Mouse (Mus musculus) stomach, embryonic 14.5 days (tissue): ENCODE results near the gene Banp. TPM values are rescaled to one million over a fixed set of nuclear protein-coding genes. Genes with fewer than 3 reads are reported as not detected.

Experiments
- ATAC-seq: fragments of 200-750 bp; cut with Nextera tagmentation; 2 replicates; pipeline ENCODE4 v1.8.0; 2017; ENCODE audit warnings: low read depth, moderate TSS enrichment; ENCODE audit not compliant: insufficient number of reproducible peaks, insufficient read depth, low FRiP score
- H3K27ac ChIP-seq: fragments of 300-500 bp; sonication (generic); 2 replicates; pipeline ENCODE4 v1.5.1; 2014; ENCODE audit warnings: mild to moderate bottlenecking, low read length, moderate library complexity, mixed read lengths
- H3K27me3 ChIP-seq: fragments of 300-500 bp; sonication (generic); 2 replicates; pipeline ENCODE4 v1.6.1; 2014; ENCODE audit warnings: low read length, control low read depth, mixed read lengths; ENCODE audit not compliant: control insufficient read depth, insufficient read depth
- H3K36me3 ChIP-seq: fragments of 300-500 bp; sonication (generic); 2 replicates; pipeline ENCODE4 v1.6.1; 2014; ENCODE audit warnings: mild to moderate bottlenecking, control low read depth, low read length, moderate library complexity, mixed read lengths; ENCODE audit not compliant: control insufficient read depth, insufficient read depth
- H3K4me1 ChIP-seq: fragments of 300-500 bp; sonication (generic); 2 replicates; pipeline ENCODE4 v1.6.1; 2014; ENCODE audit warnings: low read length, control low read depth, mixed read lengths; ENCODE audit not compliant: control insufficient read depth, insufficient read depth
- H3K4me2 ChIP-seq: fragments of 300-500 bp; sonication (generic); replicated peaks from 2 replicates; pipeline ENCODE4 v1.6.1; 2014; ENCODE audit warnings: low read depth, low read length, control low read depth
- H3K4me3 ChIP-seq: fragments of 300-500 bp; sonication (generic); 2 replicates; pipeline ENCODE4 v1.5.1; 2014; ENCODE audit warnings: low read depth, low read length, control low read depth
- H3K9ac ChIP-seq: fragments of 300-500 bp; sonication (generic); replicated peaks from 2 replicates; pipeline ENCODE4 v1.6.1; 2014; ENCODE audit warnings: low read depth, mild to moderate bottlenecking, control low read depth, low read length, moderate library complexity, mixed read lengths
- H3K9me3 ChIP-seq: fragments of 300-500 bp; sonication (generic); 2 replicates; pipeline ENCODE4 v1.6.1; 2016; ENCODE audit warnings: low read depth, low read length, control low read depth; ENCODE audit not compliant: control insufficient read depth
- WGBS: fragments of 180-500 bp; shearing (Covaris S2); extraction: QIAGEN DNeasy Blood & Tissue Kit; methylation state at CpG from one replicate; pipeline ENCODE4 v1.1.7; 2014; 5-methylcytosine and 5-hydroxymethylcytosine counted together
- polyA plus RNA-seq: library from polyadenylated mRNA; unstranded; fragments of >200 nt; fragmentation: Nextera tagmentation; extraction: Ambion mirVana; gene quantifications from 2 replicates; pipeline ENCODE4 v1.2.1, GENCODE M21; 2014

The Banp gene
- polyA plus RNA-seq, 1 experiment from 2014 or later: 42.4 TPM

GRCm38 (mm10) chr8:122020050-122020771 lies 70.7 kb downstream of the Banp start:
- Histone ChIP-seq H3K27me3 (no peaks in the 10 kb centered on the region), H3K9me3 (no peaks in the 10 kb centered on the region), H3K4me2 (no peak overlapping the region), H3K36me3 (peaks cover 22% of the 10 kb centered on the region), H3K4me3 (no peak overlapping the region), H3K9ac (no peak overlapping the region), H3K4me1 (no peaks in the 10 kb centered on the region), H3K27ac (no peak overlapping the region)
- no peak for ATAC-seq
- WGBS: 71% methylated on average over 8 of the region's 8 CpGs

- Histone ChIP-seq H3K27ac (no peak overlapping the region), H3K9ac (no peak overlapping the region), H3K9me3 (no peaks in the 10 kb centered on the region), H3K36me3 (peaks cover 29% of the 10 kb centered on the region), H3K4me2 (no peak overlapping the region), H3K4me1 (no peaks in the 10 kb centered on the region), H3K27me3 (no peaks in the 10 kb centered on the region), H3K4me3 (no peak overlapping the region)
- 72% methylated on average over 2 of the region's 2 CpGs for WGBS
- ATAC-seq: no peak
These were observed 72.2 kb downstream of the Banp start for GRCm38 (mm10) chr8:122021725-122022124.

GRCm38 (mm10) chr8:122022274-122022673 lies 72.7 kb downstream of the Banp start:
- Histone ChIP-seq H3K9ac (no peak overlapping the region), H3K27ac (no peak overlapping the region), H3K4me3 (no peak overlapping the region), H3K36me3 (peaks cover 29% of the 10 kb centered on the region), H3K4me2 (no peak overlapping the region), H3K4me1 (no peaks in the 10 kb centered on the region), H3K9me3 (no peaks in the 10 kb centered on the region), H3K27me3 (no peaks in the 10 kb centered on the region)
- WGBS: 79% methylated on average over 6 of the region's 6 CpGs
- ATAC-seq: no peak

GRCm38 (mm10) chr8:122022705-122023104 lies 73.2 kb downstream of the Banp start:
- 84% methylated on average over 4 of the region's 4 CpGs for WGBS
- Histone ChIP-seq H3K4me2 (no peak overlapping the region), H3K36me3 (peaks cover 29% of the 10 kb centered on the region)

GRCm38 (mm10) chr8:122025546-122025945 lies 76.0 kb downstream of the Banp start:
- ATAC-seq: no peak

More at GRCm38 (mm10) chr8:122022705-122023104, 73.2 kb downstream of the Banp start:
- Histone ChIP-seq H3K27ac (no peak overlapping the region), H3K9me3 (no peaks in the 10 kb centered on the region), H3K9ac (no peak overlapping the region), H3K27me3 (no peaks in the 10 kb centered on the region), H3K4me3 (no peak overlapping the region), H3K4me1 (no peaks in the 10 kb centered on the region)
- no peak for ATAC-seq

GRCm38 (mm10) chr8:122028116-122028515 lies 78.6 kb downstream of the Banp start:
- no peak for ATAC-seq
- peaks cover 4% of the 10 kb centered on the region; the same call in 1 of the 2 replicates for H3K4me1 ChIP-seq
- 81% methylated on average over 4 of the region's 4 CpGs for WGBS
- H3K36me3 ChIP-seq: peaks cover 21% of the 10 kb centered on the region
- no peak overlapping the region for H3K27ac ChIP-seq
- no peaks in the 10 kb centered on the region for H3K27me3 ChIP-seq
- no peak overlapping the region for H3K4me2 ChIP-seq
- H3K9ac ChIP-seq: no peak overlapping the region
- no peak overlapping the region for H3K4me3 ChIP-seq
- H3K9me3 ChIP-seq: no peaks in the 10 kb centered on the region

More at GRCm38 (mm10) chr8:122025546-122025945, 76.0 kb downstream of the Banp start:
- no peak overlapping the region for H3K4me2 ChIP-seq
- no peak overlapping the region for H3K9ac ChIP-seq
- 92% methylated on average over 9 of the region's 9 CpGs for WGBS
- H3K9me3 ChIP-seq: no peaks in the 10 kb centered on the region
- no peak overlapping the region for H3K4me3 ChIP-seq
- no peak overlapping the region for H3K27ac ChIP-seq
- no peaks in the 10 kb centered on the region for H3K4me1 ChIP-seq
- H3K36me3 ChIP-seq: peaks cover 21% of the 10 kb centered on the region
- no peaks in the 10 kb centered on the region for H3K27me3 ChIP-seq

- H3K4me3 ChIP-seq: no peak overlapping the region
- H3K9me3 ChIP-seq: no peaks in the 10 kb centered on the region
- no peaks in the 10 kb centered on the region for H3K27me3 ChIP-seq
- H3K4me1 ChIP-seq: peaks cover 4% of the 10 kb centered on the region; the same call in 1 of the 2 replicates
- H3K27ac ChIP-seq: no peak overlapping the region
- no peak overlapping the region for H3K9ac ChIP-seq
- H3K4me2 ChIP-seq: no peak overlapping the region
- WGBS: 64% methylated on average over 7 of the region's 7 CpGs
- peaks cover 3% of the 10 kb centered on the region for H3K36me3 ChIP-seq
- no peak for ATAC-seq
These were observed 81.4 kb downstream of the Banp start for GRCm38 (mm10) chr8:122030965-122031364.

GRCm38 (mm10) chr8:122032741-122033140 lies 83.2 kb downstream of the Banp start:
- no peaks in the 10 kb centered on the region for H3K36me3 ChIP-seq
- no peaks in the 10 kb centered on the region for H3K9me3 ChIP-seq
- H3K4me2 ChIP-seq: no peak overlapping the region
- WGBS: 21% methylated on average over 9 of the region's 9 CpGs
- no peak overlapping the region for H3K4me3 ChIP-seq
- H3K4me1 ChIP-seq: peaks cover 4% of the 10 kb centered on the region; the same call in 1 of the 2 replicates
- ATAC-seq: no peak
- no peaks in the 10 kb centered on the region for H3K27me3 ChIP-seq
- no peak overlapping the region for H3K9ac ChIP-seq
- no peak overlapping the region for H3K27ac ChIP-seq

- 63% methylated on average over 7 of the region's 7 CpGs for WGBS
- no peak overlapping the region for H3K4me3 ChIP-seq
These were observed 86.0 kb downstream of the Banp start for GRCm38 (mm10) chr8:122035543-122035942.

More at GRCm38 (mm10) chr8:122035543-122035942, 86.0 kb downstream of the Banp start:
- H3K9ac ChIP-seq: no peak overlapping the region
- ATAC-seq: no peak
- H3K36me3 ChIP-seq: no peaks in the 10 kb centered on the region
- H3K4me1 ChIP-seq: peaks cover 4% of the 10 kb centered on the region; the same call in 1 of the 2 replicates
- H3K4me2 ChIP-seq: no peak overlapping the region
- H3K9me3 ChIP-seq: no peaks in the 10 kb centered on the region
- no peaks in the 10 kb centered on the region for H3K27me3 ChIP-seq
- H3K27ac ChIP-seq: no peak overlapping the region
